Mouse (Mus musculus): ENCODE results near the gene Ddb1.

DNA sequence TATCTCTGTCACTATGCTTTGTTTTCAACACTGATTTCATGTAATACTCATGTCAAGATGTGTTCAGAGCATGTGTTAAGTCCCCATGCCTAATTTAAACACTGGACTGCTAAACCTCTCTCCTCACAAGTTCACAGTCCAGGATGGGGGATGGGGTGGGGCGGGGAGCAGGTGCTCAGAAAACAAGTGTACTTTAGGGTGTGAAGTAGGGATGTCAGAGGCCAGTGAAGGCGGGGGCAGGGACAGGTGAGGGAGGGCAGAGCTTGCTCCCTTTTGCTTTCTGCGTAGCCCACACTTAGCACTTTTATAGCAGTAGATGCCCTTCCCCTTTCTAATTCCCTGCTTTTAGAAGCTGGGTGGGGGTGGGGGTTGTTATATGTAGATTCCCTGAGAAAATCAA, 60.0 kb downstream of the Ddb1 start:
- no peak for TF ChIP-seq CTCF (conservative IDR thresholded peaks at IDR 0.05; ENCODE audit: insufficient read depth, insufficient read length, low read depth, low read length)
- TF ChIP-seq POLR2A (IDR thresholded peaks at IDR 0.05; ENCODE audit: low read depth, low read length): no peak
